Mouse (Mus musculus) A20 (cell line): Measurements from ENCODE around the gene Anxa7.

ENCODE experiments used
- DNase-seq: peaks from one replicate; pipeline ENCODE4 v3.0.0-alpha.2; 2011; ENCODE audit warnings: low read depth, low spot score

The Anxa7 gene

GRCm38 (mm10) chr14:20479291-20480194, at the start of gene Anxa7:
TSS of gene Anxa7 (minus strand) at chr14:20480133.
- DNase-seq, result peak; percentile 93

GRCm38 (mm10) chr14:20529643-20530042, 49.7 kb upstream of the Anxa7 start:
- DNase-seq, result no peak

- no peak for DNase-seq
Measured at GRCm38 (mm10) chr14:20520179-20520578, 40.2 kb upstream of the Anxa7 start.

GRCm38 (mm10) chr14:20508424-20508823, 28.5 kb upstream of the Anxa7 start:
- peak; percentile 55 for DNase-seq

GRCm38 (mm10) chr14:20502966-20503365, 23.0 kb upstream of the Anxa7 start:
- no peak for DNase-seq

GRCm38 (mm10) chr14:20499982-20500381, 20.0 kb upstream of the Anxa7 start:
- DNase-seq, result no peak

GRCm38 (mm10) chr14:20496603-20497002, 16.7 kb upstream of the Anxa7 start, which contains the start of gene Mss51:
TSS of gene Mss51 (minus strand) at chr14:20496901.
- no peak for DNase-seq

- DNase-seq, result no peak
Measured at GRCm38 (mm10) chr14:20486031-20486430, 6.1 kb upstream of the Anxa7 start.

- DNase-seq, result no peak
Measured at GRCm38 (mm10) chr14:20482051-20482751, 2.3 kb upstream of the Anxa7 start.

GRCm38 (mm10) chr14:20481211-20481610, 1.3 kb upstream of the Anxa7 start:
- peak; percentile 73 for DNase-seq

- DNase-seq, result no peak
Measured at GRCm38 (mm10) chr14:20480195-20480579, 254 bp upstream of the Anxa7 start.

- DNase-seq, result peak; percentile 86
Measured at GRCm38 (mm10) chr14:20478801-20479200, 1.1 kb downstream of the Anxa7 start.

GRCm38 (mm10) chr14:20478385-20478784, 1.5 kb downstream of the Anxa7 start:
- DNase-seq, result no peak

GRCm38 (mm10) chr14:20477261-20478025, 2.5 kb downstream of the Anxa7 start:
- DNase-seq, result no peak

- DNase-seq, result no peak
Measured at GRCm38 (mm10) chr14:20460216-20460615, 19.7 kb downstream of the Anxa7 start.

- DNase-seq, result no peak
Measured at GRCm38 (mm10) chr14:20458378-20458777, 21.6 kb downstream of the Anxa7 start.

GRCm38 (mm10) chr14:20452929-20453328, 27.0 kb downstream of the Anxa7 start:
- DNase-seq, result no peak

GRCm38 (mm10) chr14:20451765-20452331, 28.1 kb downstream of the Anxa7 start, which contains the start of gene Cfap70:
TSS of gene Cfap70 (minus strand) at chr14:20452226.
- no peak for DNase-seq

GRCm38 (mm10) chr14:20451302-20451701, 28.6 kb downstream of the Anxa7 start:
- DNase-seq, result no peak

GRCm38 (mm10) chr14:20447209-20447608, 32.7 kb downstream of the Anxa7 start:
- DNase-seq, result no peak

- no peak for DNase-seq
Measured at GRCm38 (mm10) chr14:20442252-20442651, 37.7 kb downstream of the Anxa7 start.
